Mouse (Mus musculus): ENCODE results near the gene Arf1.
A peak's percentile ranks its signal among the peaks of the same experiment; 100 is the strongest.

Gene Arf1

GRCm38 (mm10) chr11:59228122-59228953 is at the start of gene Arf1:
Gene Arf1 (minus strand): TSS chr11:59228270.
- DNase-seq: peak; percentile 98

GRCm38 (mm10) chr11:59276877-59277276 is 48.8 kb upstream of the Arf1 start:
- DNase-seq: peak; percentile 33

GRCm38 (mm10) chr11:59274184-59274583 is 46.1 kb upstream of the Arf1 start:
- no peak for DNase-seq

GRCm38 (mm10) chr11:59266727-59267126 is 38.7 kb upstream of the Arf1 start:
- no peak for DNase-seq

GRCm38 (mm10) chr11:59265154-59265813 is 37.2 kb upstream of the Arf1 start:
- DNase-seq: no peak

- no peak for DNase-seq
These were observed 36.5 kb upstream of the Arf1 start for GRCm38 (mm10) chr11:59264593-59264992.

- DNase-seq: peak; percentile 49
These were observed 35.9 kb upstream of the Arf1 start for GRCm38 (mm10) chr11:59263870-59264563.

- no peak for DNase-seq
These were observed 34.2 kb upstream of the Arf1 start for GRCm38 (mm10) chr11:59262308-59262707.

- DNase-seq: no peak
These were observed 32.8 kb upstream of the Arf1 start for GRCm38 (mm10) chr11:59260706-59261493.

- no peak for DNase-seq
These were observed 31.6 kb upstream of the Arf1 start for GRCm38 (mm10) chr11:59259647-59260046.

GRCm38 (mm10) chr11:59248101-59248500 is 20.0 kb upstream of the Arf1 start:
- no peak for DNase-seq

- no peak for DNase-seq
These were observed 15.8 kb upstream of the Arf1 start for GRCm38 (mm10) chr11:59243856-59244255.

GRCm38 (mm10) chr11:59241841-59242240 is 13.8 kb upstream of the Arf1 start:
- no peak for DNase-seq

- no peak for DNase-seq
These were observed 11.7 kb upstream of the Arf1 start for GRCm38 (mm10) chr11:59239796-59240195.

GRCm38 (mm10) chr11:59239428-59239785 is 11.3 kb upstream of the Arf1 start:
- no peak for DNase-seq

- peak; percentile 83 for DNase-seq
These were observed 10.7 kb upstream of the Arf1 start for GRCm38 (mm10) chr11:59238525-59239427.

GRCm38 (mm10) chr11:59232797-59233196 is 4.7 kb upstream of the Arf1 start:
- no peak for DNase-seq

GRCm38 (mm10) chr11:59230144-59230760 is 2.2 kb upstream of the Arf1 start:
- peak; percentile 78 for DNase-seq

GRCm38 (mm10) chr11:59227604-59228121 is 407 bp downstream of the Arf1 start:
- DNase-seq: no peak

GRCm38 (mm10) chr11:59226787-59227603 is 1.1 kb downstream of the Arf1 start:
- peak; percentile 31 for DNase-seq
